Mouse (Mus musculus): Measurements from ENCODE around the gene Btbd11. TPM values are rescaled to one million over a fixed set of nuclear protein-coding genes. Genes with fewer than 3 reads are reported as not detected.

Btbd11 gene
- polyA plus RNA-seq, 1 experiment from 2014 or later = 15.7 TPM

GRCm38 (mm10) chr10:85443371-85443770 is 56.8 kb downstream of the Btbd11 start:
- no peaks in the 10 kb centered on the region for H3K27me3 ChIP-seq (replicated peaks)
- no peaks in the 10 kb centered on the region for H3K4me1 ChIP-seq
- no peak overlapping the region for H3K4me3 ChIP-seq
- no peaks in the 10 kb centered on the region for H3K36me3 ChIP-seq (replicated peaks)
- H3K9me3 ChIP-seq = no peaks in the 10 kb centered on the region
- 91% methylated on average over 3 of the region's 3 CpGs for WGBS
- no peak overlapping the region for H3K27ac ChIP-seq
- no peak overlapping the region for H3K9ac ChIP-seq
- no peak for ATAC-seq (replicated peaks)
- no peak overlapping the region for H3K4me2 ChIP-seq

GRCm38 (mm10) chr10:85445891-85446290 is 59.3 kb downstream of the Btbd11 start:
- Histone ChIP-seq H3K36me3 (replicated peaks) (no peaks in the 10 kb centered on the region), H3K4me2 (no peak overlapping the region), H3K9ac (no peak overlapping the region), H3K4me1 (no peaks in the 10 kb centered on the region), H3K9me3 (no peaks in the 10 kb centered on the region), H3K4me3 (no peak overlapping the region), H3K27ac (no peak overlapping the region), H3K27me3 (replicated peaks) (no peaks in the 10 kb centered on the region)
- ATAC-seq (replicated peaks) = no peak
- 89% methylated on average over 3 of the region's 3 CpGs for WGBS

GRCm38 (mm10) chr10:85446700-85447099 is 60.1 kb downstream of the Btbd11 start:
- Histone ChIP-seq H3K4me2 (no peak overlapping the region), H3K4me1 (no peaks in the 10 kb centered on the region), H3K27ac (no peak overlapping the region), H3K4me3 (no peak overlapping the region), H3K9ac (no peak overlapping the region), H3K36me3 (replicated peaks) (no peaks in the 10 kb centered on the region), H3K9me3 (no peaks in the 10 kb centered on the region), H3K27me3 (replicated peaks) (no peaks in the 10 kb centered on the region)
- WGBS = 81% methylated on average over 1 of the region's 1 CpGs
- ATAC-seq (replicated peaks) = no peak

- Histone ChIP-seq H3K4me2 (no peak overlapping the region), H3K27ac (no peak overlapping the region), H3K4me3 (no peak overlapping the region), H3K27me3 (replicated peaks) (no peaks in the 10 kb centered on the region), H3K36me3 (replicated peaks) (no peaks in the 10 kb centered on the region), H3K9me3 (no peaks in the 10 kb centered on the region), H3K4me1 (no peaks in the 10 kb centered on the region), H3K9ac (no peak overlapping the region)
- no peak for ATAC-seq (replicated peaks)
- 86% methylated on average over 2 of the region's 2 CpGs for WGBS
Observed at GRCm38 (mm10) chr10:85447869-85448268, 61.3 kb downstream of the Btbd11 start.

- H3K36me3 ChIP-seq (replicated peaks) = no peaks in the 10 kb centered on the region
- H3K27ac ChIP-seq = no peak overlapping the region
- H3K4me1 ChIP-seq = no peaks in the 10 kb centered on the region
- H3K9me3 ChIP-seq = no peaks in the 10 kb centered on the region
- no peak for ATAC-seq (replicated peaks)
- no peaks in the 10 kb centered on the region for H3K27me3 ChIP-seq (replicated peaks)
- H3K4me2 ChIP-seq = no peak overlapping the region
- 40% methylated on average over 8 of the region's 8 CpGs for WGBS
- H3K4me3 ChIP-seq = no peak overlapping the region
- H3K9ac ChIP-seq = no peak overlapping the region
Observed at GRCm38 (mm10) chr10:85451629-85452368, 65.2 kb downstream of the Btbd11 start.

- no peaks in the 10 kb centered on the region for H3K27me3 ChIP-seq (replicated peaks)
- no peak overlapping the region for H3K9ac ChIP-seq
- no peak overlapping the region for H3K4me3 ChIP-seq
- no peaks in the 10 kb centered on the region for H3K9me3 ChIP-seq
- H3K4me1 ChIP-seq = peaks cover 4% of the 10 kb centered on the region; the same call in 1 of the 2 replicates
- H3K27ac ChIP-seq = no peak overlapping the region
- H3K36me3 ChIP-seq (replicated peaks) = no peaks in the 10 kb centered on the region
- WGBS = 93% methylated on average over 2 of the region's 2 CpGs
- H3K4me2 ChIP-seq = no peak overlapping the region
- no peak for ATAC-seq (replicated peaks)
Observed at GRCm38 (mm10) chr10:85453221-85453775, 66.7 kb downstream of the Btbd11 start.

GRCm38 (mm10) chr10:85455985-85456384 is 69.4 kb downstream of the Btbd11 start:
- ATAC-seq (replicated peaks) = no peak
- WGBS = 54% methylated on average over 4 of the region's 4 CpGs

GRCm38 (mm10) chr10:85458744-85459344 is 72.2 kb downstream of the Btbd11 start:
- H3K27me3 ChIP-seq (replicated peaks) = no peaks in the 10 kb centered on the region
- ATAC-seq (replicated peaks) = peak; percentile 66
- peaks cover 13% of the 10 kb centered on the region for H3K4me1 ChIP-seq
- H3K4me3 ChIP-seq = no peak overlapping the region
- peak overlapping the region; percentile 20; the same call in 1 of the 2 replicates for H3K9ac ChIP-seq
- H3K36me3 ChIP-seq (replicated peaks) = no peaks in the 10 kb centered on the region
- 41% methylated on average over 17 of the region's 17 CpGs for WGBS
- H3K4me2 ChIP-seq = peak overlapping the region; percentile 26
- no peaks in the 10 kb centered on the region for H3K9me3 ChIP-seq
- H3K27ac ChIP-seq = peak overlapping the region; percentile 75

More at GRCm38 (mm10) chr10:85455985-85456384, 69.4 kb downstream of the Btbd11 start:
- no peak overlapping the region for H3K4me3 ChIP-seq
- H3K9me3 ChIP-seq = no peaks in the 10 kb centered on the region
- no peak overlapping the region for H3K9ac ChIP-seq
- H3K27me3 ChIP-seq (replicated peaks) = no peaks in the 10 kb centered on the region
- no peaks in the 10 kb centered on the region for H3K36me3 ChIP-seq (replicated peaks)
- no peak overlapping the region for H3K4me2 ChIP-seq
- H3K4me1 ChIP-seq = peaks cover 13% of the 10 kb centered on the region; the same call in 1 of the 2 replicates
- H3K27ac ChIP-seq = no peak overlapping the region

GRCm38 (mm10) chr10:85460736-85461135 is 74.1 kb downstream of the Btbd11 start:
- Histone ChIP-seq H3K27me3 (replicated peaks) (no peaks in the 10 kb centered on the region), H3K36me3 (replicated peaks) (no peaks in the 10 kb centered on the region), H3K27ac (no peak overlapping the region), H3K4me2 (no peak overlapping the region), H3K9me3 (no peaks in the 10 kb centered on the region), H3K4me1 (peaks cover 30% of the 10 kb centered on the region), H3K9ac (no peak overlapping the region), H3K4me3 (no peak overlapping the region)
- ATAC-seq (replicated peaks) = no peak
- WGBS = 94% methylated on average over 10 of the region's 10 CpGs

GRCm38 (mm10) chr10:85464152-85464551 is 77.5 kb downstream of the Btbd11 start:
- 30% methylated on average over 6 of the region's 6 CpGs for WGBS
- Histone ChIP-seq H3K27me3 (replicated peaks) (no peaks in the 10 kb centered on the region), H3K4me2 (no peak overlapping the region)

GRCm38 (mm10) chr10:85465516-85466408 is 79.1 kb downstream of the Btbd11 start:
- Histone ChIP-seq H3K27ac (no peak overlapping the region), H3K4me2 (no peak overlapping the region), H3K9ac (no peak overlapping the region), H3K4me1 (peaks cover 41% of the 10 kb centered on the region), H3K27me3 (replicated peaks) (no peaks in the 10 kb centered on the region), H3K36me3 (replicated peaks) (no peaks in the 10 kb centered on the region), H3K9me3 (no peaks in the 10 kb centered on the region), H3K4me3 (no peak overlapping the region)
- 0 out of 2 replicates have a peak, but pooled peaks have one; percentile 8 for ATAC-seq (replicated peaks)
- WGBS = 73% methylated on average over 13 of the region's 13 CpGs

More at GRCm38 (mm10) chr10:85464152-85464551, 77.5 kb downstream of the Btbd11 start:
- H3K27ac ChIP-seq = peak overlapping the region; percentile 31; the same call in 1 of the 2 replicates
- no peak overlapping the region for H3K9ac ChIP-seq
- H3K9me3 ChIP-seq = no peaks in the 10 kb centered on the region
- peaks cover 42% of the 10 kb centered on the region for H3K4me1 ChIP-seq
- no peaks in the 10 kb centered on the region for H3K36me3 ChIP-seq (replicated peaks)
- ATAC-seq (replicated peaks) = no peak
- H3K4me3 ChIP-seq = no peak overlapping the region

DNA sequence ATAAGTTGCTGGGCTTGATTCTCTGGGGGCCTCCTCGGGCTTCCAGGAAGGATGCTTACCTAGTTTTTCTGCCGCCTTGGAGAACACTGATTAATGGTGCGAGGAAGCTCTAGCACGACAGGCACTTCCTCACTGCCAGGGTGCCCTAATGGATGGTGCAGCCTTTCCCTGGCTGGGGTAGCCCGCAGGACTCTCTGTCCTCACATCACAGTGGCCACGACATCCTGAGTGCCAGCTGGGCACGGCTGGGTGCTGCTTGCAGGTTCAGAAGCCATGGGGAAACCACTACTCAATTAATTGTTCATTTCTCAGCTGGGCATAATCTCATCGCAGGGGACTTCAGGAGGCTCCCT is 79.8 kb downstream of the Btbd11 start:
- Histone ChIP-seq H3K27me3 (replicated peaks) (no peaks in the 10 kb centered on the region), H3K9me3 (no peaks in the 10 kb centered on the region), H3K4me1 (peaks cover 41% of the 10 kb centered on the region), H3K9ac (no peak overlapping the region), H3K36me3 (replicated peaks) (no peaks in the 10 kb centered on the region), H3K27ac (no peak overlapping the region), H3K4me3 (no peak overlapping the region), H3K4me2 (no peak overlapping the region)
- ATAC-seq (replicated peaks) = 0 out of 2 replicates have a peak, but pooled peaks have one; percentile 10
- WGBS = 34% methylated on average over 8 of the region's 8 CpGs

Measured in midbrain, embryonic 15.5 days (tissue).